Mouse (Mus musculus) MEL (cell line): ENCODE data around the gene Gbp2b.

Source experiments
- CTCF ChIP-seq, 3 experiments: IDR thresholded peaks in 2 of 3; conservative IDR thresholded peaks in 1 of 3; 2 replicates each; pipeline ENCODE4 v1.5.1; 2011 to 2012; ENCODE audit warnings: low read length in 3 of 3, low read depth in 2 of 3, mild to moderate bottlenecking in 2 of 3, improper control_type of control experiment in 1 of 3, inconsistent platforms in 1 of 3, mixed read lengths in 1 of 3, moderate library complexity in 1 of 3; ENCODE audit not compliant: control insufficient read depth in 1 of 3, insufficient read depth in 1 of 3, poor library complexity in 1 of 3, severe bottlenecking in 1 of 3
- E2F4 ChIP-seq: IDR thresholded peaks from 2 replicates; pipeline ENCODE4 v1.6.1; 2011; ENCODE audit warnings: low read depth, low read length, improper control_type of control experiment, borderline replicate concordance
- ETS1 ChIP-seq: IDR thresholded peaks from 2 replicates; pipeline ENCODE4 v1.6.1; 2012; ENCODE audit warnings: low read depth, mild to moderate bottlenecking, inconsistent platforms, low read length, improper control_type of control experiment, moderate library complexity
- GABPA ChIP-seq: IDR thresholded peaks from 2 replicates; pipeline ENCODE4 v1.6.1; 2012; ENCODE audit warnings: low read depth, mild to moderate bottlenecking, inconsistent platforms, low read length, improper control_type of control experiment, moderate library complexity
- GATA1 ChIP-seq: IDR thresholded peaks from 2 replicates; pipeline ENCODE4 v1.6.1; 2011; ENCODE audit warnings: low read depth, low read length, improper control_type of control experiment
- MYB ChIP-seq: IDR thresholded peaks from 2 replicates; pipeline ENCODE4 v1.6.1; 2011; ENCODE audit warnings: mild to moderate bottlenecking, low read depth, low read length, improper control_type of control experiment
- MYC ChIP-seq: IDR thresholded peaks from 2 replicates; pipeline ENCODE4 v1.6.1; 2011; ENCODE audit warnings: low read depth, mild to moderate bottlenecking, low read length, improper control_type of control experiment, moderate library complexity
- RCOR1 ChIP-seq: IDR thresholded peaks from 2 replicates; pipeline ENCODE4 v1.6.1; 2012; ENCODE audit warnings: low read depth, mild to moderate bottlenecking, inconsistent platforms, low read length, improper control_type of control experiment
- TAL1 ChIP-seq: IDR thresholded peaks from 2 replicates; pipeline ENCODE4 v1.6.1; 2012; ENCODE audit warnings: mild to moderate bottlenecking, inconsistent platforms, low read length, moderate library complexity, mixed read lengths
- TCF12 ChIP-seq: IDR thresholded peaks from 2 replicates; pipeline ENCODE4 v1.6.1; 2014; ENCODE audit warnings: low read depth, mild to moderate bottlenecking, inconsistent platforms, low read length, improper control_type of control experiment, moderate library complexity
- ZC3H11A ChIP-seq: IDR thresholded peaks from 2 replicates; pipeline ENCODE4 v1.6.1; 2012; ENCODE audit warnings: low read depth, mild to moderate bottlenecking, inconsistent platforms, low read length, improper control_type of control experiment

GRCm38 (mm10) chr3:142594547-142594946 is at the start of gene Gbp2b:
- TF ChIP-seq MYB (no peak), TCF12 (no peak), RCOR1 (no peak), ETS1 (no peak), TAL1 (no peak), ZC3H11A (no peak), CTCF (IDR thresholded peaks at IDR 0.05 in 2 of 3, conservative IDR thresholded peaks at IDR 0.05 in 1 of 3; ENCODE audit: control insufficient read depth in 1 of 3, insufficient read depth in 1 of 3, low read depth in 2 of 3, low read length in 3 of 3, poor library complexity in 1 of 3, severe bottlenecking in 1 of 3) (no peak), GATA1 (no peak), MYC (no peak), GABPA (no peak), E2F4 (no peak)
